Mouse (Mus musculus): Measurements from ENCODE around the gene Gm13693.

- no peak for TF ChIP-seq POLR2A (IDR thresholded peaks at IDR 0.05; ENCODE audit: low read depth, low read length)
- no peak for TF ChIP-seq CTCF (IDR thresholded peaks at IDR 0.05; ENCODE audit: borderline replicate concordance, insufficient read depth, low read length)
Observed at GRCm38 (mm10) chr2:84009818-84010217, 48.5 kb downstream of the Gm13693 start.
